Mouse (Mus musculus): Measurements from ENCODE around the gene Padi4. TPM values are rescaled to one million over a fixed set of nuclear protein-coding genes. Genes with fewer than 3 reads are reported as not detected.

Padi4 gene
- total and polyA plus RNA-seq, 3 experiments: not detected

DNA sequence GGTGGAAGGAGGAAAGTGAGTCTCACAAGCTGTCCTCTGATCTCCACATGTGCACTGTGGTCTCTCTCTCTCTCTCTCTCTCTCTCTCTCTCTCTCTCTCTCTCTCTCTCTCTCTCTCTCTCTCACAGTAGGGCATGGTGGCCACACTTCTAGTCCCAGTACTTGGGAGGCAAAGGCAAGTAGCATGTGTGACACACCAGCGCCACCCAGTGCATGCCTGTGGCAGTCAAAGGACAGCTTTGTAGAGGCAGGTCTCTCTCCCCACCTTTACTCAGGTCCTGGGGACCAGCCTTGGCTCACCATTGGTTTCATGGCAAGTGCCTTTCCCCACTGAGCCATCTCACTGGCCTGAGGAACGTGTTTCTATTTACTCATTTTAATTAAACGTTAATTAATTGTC, 29.4 kb downstream of the Padi4 start (continued):
- TF ChIP-seq KAT2A (IDR thresholded peaks at IDR 0.05; ENCODE audit: insufficient replicate concordance, low read length) (no peak), USF2 (conservative IDR thresholded peaks at IDR 0.05; ENCODE audit: low read depth, low read length) (no peak), E2F4 (IDR thresholded peaks at IDR 0.05; ENCODE audit: insufficient replicate concordance, low read depth, low read length) (no peak), ZNF384 (IDR thresholded peaks at IDR 0.05; ENCODE audit: low read depth, low read length) (no peak), POLR2A (IDR thresholded peaks at IDR 0.05; ENCODE audit: low read depth, low read length) (no peak), UBTF (IDR thresholded peaks at IDR 0.05; ENCODE audit: low read depth, low read length) (no peak)

DNA sequence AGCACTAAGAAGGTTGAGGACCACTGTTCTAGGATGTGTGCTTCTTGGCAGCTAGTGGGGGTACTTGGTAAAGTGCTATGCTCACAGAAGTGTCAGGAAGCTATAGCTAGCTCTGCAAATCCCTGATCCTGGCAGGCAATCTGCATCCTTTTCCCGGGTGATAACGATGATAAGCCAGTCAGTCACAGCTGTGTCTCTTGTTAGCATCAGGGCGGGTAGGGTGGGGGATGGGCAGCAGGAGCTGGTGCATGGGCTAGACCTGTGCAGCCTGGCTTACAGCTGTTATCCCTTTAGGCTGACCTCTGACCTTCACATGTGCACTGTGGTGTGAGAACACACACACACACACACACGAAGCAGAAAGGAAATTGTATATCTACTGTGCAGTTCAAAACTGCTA, 30.9 kb downstream of the Padi4 start:
- TF ChIP-seq JUND (conservative IDR thresholded peaks at IDR 0.05; ENCODE audit: low read depth, low read length) (no peak), RCOR1 (conservative IDR thresholded peaks at IDR 0.05; ENCODE audit: low read depth, low read length) (no peak), POLR2A (IDR thresholded peaks at IDR 0.05; ENCODE audit: low read depth, low read length) (no peak), RAD21 (IDR thresholded peaks at IDR 0.05; ENCODE audit: low read depth, low read length) (no peak), ZKSCAN1 (IDR thresholded peaks at IDR 0.05; ENCODE audit: borderline replicate concordance, low read depth, low read length) (no peak), GABPA (IDR thresholded peaks at IDR 0.05; ENCODE audit: insufficient replicate concordance, low read depth, low read length) (no peak), NELFE (IDR thresholded peaks at IDR 0.05; ENCODE audit: low read depth, low read length) (no peak)
- H3K27ac ChIP-seq (ENCODE audit: insufficient read depth, low read depth): no peak overlapping the region
- H3K27me3 ChIP-seq (replicated peaks): peaks cover 52% of the 10 kb centered on the region

DNA sequence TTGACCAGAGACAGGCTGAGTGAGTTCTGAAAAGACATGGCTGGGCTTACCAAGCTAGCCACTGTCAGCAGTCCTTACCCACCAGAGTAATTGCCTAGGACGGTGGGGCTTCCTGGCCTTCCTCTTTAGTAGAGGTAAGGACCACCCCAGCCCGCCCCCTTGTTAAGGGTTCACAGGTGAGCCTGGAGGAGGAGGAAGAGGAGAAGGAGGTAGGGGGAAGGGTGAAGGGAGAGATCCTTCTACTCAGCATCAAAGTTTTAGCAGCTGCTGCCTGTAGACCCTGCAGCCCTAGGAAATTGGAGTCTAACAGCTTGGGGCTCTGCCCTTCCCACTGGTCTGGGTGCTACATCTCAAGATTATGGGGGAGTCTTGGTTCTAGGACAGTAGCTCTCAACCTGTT, 31.5 kb downstream of the Padi4 start, which contains the start of gene Padi6:
Gene Padi6 (minus strand): TSS at position 101 of the 400 bp plus-strand sequence.
- no peak within 1 kb of the TSS for H3K4me2 ChIP-seq (ENCODE audit: insufficient read depth, low read depth, poor library complexity, severe bottlenecking)
- DNase-seq (ENCODE audit: extremely low read depth): no peak
- no peaks in the 10 kb centered on the region for H3K36me3 ChIP-seq (replicated peaks in 1 of 2; ENCODE audit: control insufficient read depth in 1 of 2, insufficient read depth in 1 of 2, low read length in 1 of 2)
- H3K9ac ChIP-seq (ENCODE audit: insufficient read depth, low read depth): no peak within 1 kb of the TSS
- H3K9me3 ChIP-seq (replicated peaks; ENCODE audit: low read length): no peaks in the 10 kb centered on the region
- TF ChIP-seq RCOR1 (conservative IDR thresholded peaks at IDR 0.05; ENCODE audit: low read depth, low read length): no peak
- TF ChIP-seq ETS1 (conservative IDR thresholded peaks at IDR 0.05; ENCODE audit: low read depth, low read length): no peak
- no peak for TF ChIP-seq MYC (IDR thresholded peaks at IDR 0.05; ENCODE audit: low read depth, low read length)
- no peak for TF ChIP-seq HCFC1 (IDR thresholded peaks at IDR 0.05; ENCODE audit: low read depth, low read length)
- TF ChIP-seq NELFE (IDR thresholded peaks at IDR 0.05; ENCODE audit: low read depth, low read length): no peak
- TF ChIP-seq USF1 (IDR thresholded peaks at IDR 0.05; ENCODE audit: low read depth, low read length): no peak
- no peak for TF ChIP-seq MAFK (IDR thresholded peaks at IDR 0.05; ENCODE audit: insufficient replicate concordance, low read length)
- no peak for TF ChIP-seq ELF1 (IDR thresholded peaks at IDR 0.05; ENCODE audit: low read depth, low read length)
- TF ChIP-seq MXI1 (IDR thresholded peaks at IDR 0.05; ENCODE audit: low read depth, low read length): no peak
- no peak for TF ChIP-seq RAD21 (IDR thresholded peaks at IDR 0.05; ENCODE audit: low read depth, low read length)
- no peak for TF ChIP-seq E2F4 (IDR thresholded peaks at IDR 0.05; ENCODE audit: insufficient replicate concordance, low read depth, low read length)
- TF ChIP-seq IRF4 (IDR thresholded peaks at IDR 0.05; ENCODE audit: low read depth, low read length): no peak
- TF ChIP-seq TBP (conservative IDR thresholded peaks at IDR 0.05; ENCODE audit: low read depth, low read length): no peak
- no peak for TF ChIP-seq EP300 (IDR thresholded peaks at IDR 0.05; ENCODE audit: low read length)
- TF ChIP-seq TCF12 (IDR thresholded peaks at IDR 0.05; ENCODE audit: low read depth, low read length): no peak
- no peak for TF ChIP-seq CHD1 (IDR thresholded peaks at IDR 0.05; ENCODE audit: low read depth, low read length)
- no peak for TF ChIP-seq UBTF (IDR thresholded peaks at IDR 0.05; ENCODE audit: low read depth, low read length)
- TF ChIP-seq PAX5 (IDR thresholded peaks at IDR 0.05; ENCODE audit: low read length): no peak
- TF ChIP-seq SMC3 (IDR thresholded peaks at IDR 0.05; ENCODE audit: low read depth, low read length): no peak
- TF ChIP-seq ZKSCAN1 (IDR thresholded peaks at IDR 0.05; ENCODE audit: borderline replicate concordance, low read depth, low read length): no peak
- peaks cover 48% of the 10 kb centered on the region for H3K27me3 ChIP-seq (replicated peaks)
- no peak within 1 kb of the TSS for H3K27ac ChIP-seq (ENCODE audit: insufficient read depth, low read depth)
- H3K4me1 ChIP-seq (ENCODE audit: control insufficient read depth in 1 of 2, insufficient read depth in 2 of 2): peaks cover 12 to 16% of the 10 kb centered on the region in 2 experiments
- in situ Hi-C loops (cut with MboI; ENCODE audit: low pct_ligation_motif_present, low pct_unique_long_range_greater_than_20kb, low sequenced_read_pairs): loop anchor here (5.0 kb wide), 1 partner anchor 65 kb away; no protein-coding TSS in a partner anchor
- H3K79me2 ChIP-seq (replicated peaks; ENCODE audit: control insufficient read depth, extremely low read depth, insufficient read depth, poor library complexity, severe bottlenecking): no peaks in the 10 kb centered on the region
- dilution Hi-C loops (cut with MboI; ENCODE audit: extremely low pct_ligation_motif_present, extremely low pct_unique_long_range_greater_than_20kb, low sequenced_read_pairs): no loop called here
- H3K4me3 ChIP-seq (replicated peaks in 1 of 3; ENCODE audit: low read depth in 2 of 3, low read length in 2 of 3, poor library complexity in 1 of 3): no peak within 1 kb of the TSS

More for the DNA sequence above, 30.9 kb downstream of the Padi4 start:
- no peak for DNase-seq (ENCODE audit: extremely low read depth)
- peaks cover 12 to 16% of the 10 kb centered on the region in 2 experiments for H3K4me1 ChIP-seq (ENCODE audit: control insufficient read depth in 1 of 2, insufficient read depth in 2 of 2)
- in situ Hi-C loops (cut with MboI; ENCODE audit: low pct_ligation_motif_present, low pct_unique_long_range_greater_than_20kb, low sequenced_read_pairs) (loop anchor here (5.0 kb wide), 1 partner anchor 66 kb away; no protein-coding TSS in a partner anchor), dilution Hi-C loops (cut with MboI; ENCODE audit: extremely low pct_ligation_motif_present, extremely low pct_unique_long_range_greater_than_20kb, low sequenced_read_pairs) (no loop called here)
- no peaks in the 10 kb centered on the region for H3K79me2 ChIP-seq (replicated peaks; ENCODE audit: control insufficient read depth, extremely low read depth, insufficient read depth, poor library complexity, severe bottlenecking)
- H3K36me3 ChIP-seq (replicated peaks in 1 of 2; ENCODE audit: control insufficient read depth in 1 of 2, insufficient read depth in 1 of 2, low read length in 1 of 2): no peaks in the 10 kb centered on the region
- no peak overlapping the region for H3K9ac ChIP-seq (ENCODE audit: insufficient read depth, low read depth)
- H3K4me2 ChIP-seq (ENCODE audit: insufficient read depth, low read depth, poor library complexity, severe bottlenecking): no peak overlapping the region
- no peak overlapping the region for H3K4me3 ChIP-seq (replicated peaks in 1 of 3; ENCODE audit: low read depth in 2 of 3, low read length in 2 of 3, poor library complexity in 1 of 3)
- no peaks in the 10 kb centered on the region for H3K9me3 ChIP-seq (replicated peaks; ENCODE audit: low read length)

Measured in CH12.LX (cell line).